Mouse (Mus musculus) heart, adult 11 months (tissue): ENCODE measurements around the gene Fam168a.
"Not testable (repeated sequence)": the region's sequence is repeated elsewhere in the genome, so short reads cannot be mapped to it uniquely, and the experiment has no call there.

Experiments
- DNase-seq: peaks from one replicate; pipeline ENCODE4 v3.0.0; 2022

The Fam168a gene

DNA sequence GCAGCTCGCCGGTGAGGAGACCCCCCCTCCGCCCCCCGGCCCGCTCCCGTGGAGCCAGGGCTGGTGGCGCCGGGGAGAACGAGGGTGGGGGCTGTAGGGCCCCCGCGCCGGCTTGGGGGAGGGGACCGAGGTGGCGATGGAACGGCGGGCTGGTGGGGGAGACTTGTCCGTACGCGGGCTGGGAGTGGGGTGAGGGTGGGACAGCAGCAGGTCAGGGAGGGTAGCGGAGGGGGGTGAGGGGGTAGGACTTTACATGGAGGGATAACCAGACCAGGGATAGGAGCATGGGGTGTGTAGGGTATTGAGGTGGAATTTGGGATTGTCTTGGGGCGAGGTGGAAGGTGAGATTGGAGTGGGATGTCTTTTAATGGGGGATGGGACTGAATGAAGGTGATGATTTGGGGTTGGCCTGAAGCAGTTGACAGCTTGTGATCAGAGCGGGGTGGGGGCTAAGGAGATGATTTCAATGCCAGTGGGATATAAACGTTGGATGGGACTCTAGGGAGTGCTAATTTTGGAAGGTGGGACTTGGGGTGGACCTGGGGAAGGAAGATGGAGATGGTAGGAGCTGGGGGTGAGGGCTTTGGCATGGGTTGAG, 547 bp downstream of the Fam168a start:
- DNase-seq, result no peak

DNA sequence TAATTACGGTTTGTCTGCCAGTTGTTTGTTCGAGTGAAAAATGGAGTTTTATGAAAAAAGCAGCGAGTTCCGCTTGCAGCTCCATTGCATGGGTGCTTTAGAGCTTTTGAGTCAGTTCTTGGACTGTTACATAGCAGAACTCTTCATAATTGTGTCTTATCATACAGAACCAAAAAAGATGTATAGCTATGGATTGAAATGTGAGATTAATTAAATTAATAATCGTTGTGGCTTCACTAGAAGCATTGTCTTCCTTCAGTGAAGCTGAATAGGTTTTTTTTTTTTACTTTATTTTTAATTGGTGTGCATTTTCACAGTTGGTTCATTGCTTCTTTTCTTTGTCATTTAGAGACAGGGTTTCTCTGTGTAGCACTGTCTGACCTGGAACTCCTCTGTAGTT, 12.3 kb downstream of the Fam168a start:
- no peak for DNase-seq

DNA sequence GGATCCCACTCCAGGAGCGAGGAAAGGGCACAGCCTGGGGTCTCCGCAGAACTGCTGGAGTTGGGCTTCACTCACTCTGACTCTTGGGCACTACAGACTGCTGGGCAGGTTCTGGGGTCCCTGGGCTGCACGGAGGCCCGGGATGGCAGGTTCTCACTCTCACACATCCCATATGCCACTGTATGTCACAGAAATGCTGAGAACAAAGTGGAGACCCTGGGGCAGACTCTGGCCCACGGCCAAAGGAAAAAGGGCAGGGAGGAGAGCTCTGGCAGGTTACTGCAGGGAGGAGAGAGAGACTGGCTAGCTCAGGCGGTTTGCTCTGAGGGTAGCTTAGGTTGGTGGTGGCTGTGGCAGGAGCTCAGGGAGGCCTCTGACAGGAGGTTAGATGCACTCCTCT, 15.8 kb downstream of the Fam168a start:
- no peak for DNase-seq

DNA sequence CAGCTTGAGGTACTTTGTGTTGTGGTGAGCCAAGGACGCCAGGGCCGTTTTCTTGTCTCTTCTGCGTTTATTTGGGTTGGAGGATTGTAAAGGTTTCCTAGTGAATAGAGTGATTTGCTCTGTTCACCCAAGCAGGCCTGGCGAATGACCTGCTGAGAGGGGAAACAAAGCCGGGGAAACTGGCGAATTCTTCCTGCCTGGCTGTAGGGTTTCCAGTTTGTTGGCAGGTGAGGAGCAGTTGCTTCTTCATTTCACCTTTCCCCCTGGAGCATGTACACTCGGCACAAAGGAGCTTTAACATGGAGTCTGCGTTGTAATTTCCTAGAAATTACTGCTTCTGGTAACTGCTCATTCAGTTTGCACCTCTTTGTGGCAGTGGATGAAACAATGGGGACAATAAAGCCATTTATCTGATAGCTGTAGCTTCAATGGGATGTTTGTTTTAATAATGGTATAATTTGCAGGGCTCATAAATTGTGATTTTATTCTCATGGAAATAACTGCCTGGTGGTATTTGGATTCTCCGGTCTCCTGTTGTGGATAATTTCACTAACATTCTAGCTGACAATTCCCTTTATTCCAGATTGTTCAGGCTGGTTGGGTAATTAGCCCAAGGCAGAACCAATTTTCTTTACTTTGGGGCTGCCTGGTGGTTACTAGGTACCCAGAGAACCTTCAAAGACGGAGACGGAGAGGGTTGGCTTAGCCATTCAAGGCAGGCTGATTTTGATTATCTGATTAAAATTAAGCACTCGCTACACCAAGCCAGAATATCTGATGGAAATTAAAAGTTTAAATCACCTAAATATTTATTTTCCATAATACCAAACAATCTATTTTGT, 17.2 kb downstream of the Fam168a start:
- DNase-seq, result no peak

DNA sequence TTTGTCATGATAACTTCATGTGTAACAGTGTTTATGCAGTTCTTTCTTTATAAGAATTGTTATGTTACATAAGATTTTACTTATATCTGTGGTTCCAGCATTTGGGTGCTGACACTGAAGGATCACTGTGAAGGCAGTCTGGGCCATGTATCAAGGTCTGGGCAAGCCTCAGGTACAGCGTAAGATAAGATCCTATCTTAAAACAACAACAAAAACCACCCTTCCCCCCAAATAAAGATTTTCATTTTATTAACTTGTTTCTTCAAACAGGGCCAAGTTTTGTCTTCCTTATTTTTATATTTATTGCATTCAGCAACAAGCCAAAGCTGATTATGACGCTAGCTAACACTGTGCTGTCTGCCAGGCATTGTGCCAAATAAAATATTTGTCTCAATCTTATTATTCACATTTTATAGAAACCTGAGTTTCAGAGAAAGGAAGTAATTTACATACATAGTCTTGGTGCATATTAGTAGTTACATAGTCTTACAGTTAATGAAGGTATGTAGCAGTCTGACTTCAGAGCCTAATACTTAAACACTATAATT, 21.2 kb downstream of the Fam168a start:
- DNase-seq, result no peak

DNA sequence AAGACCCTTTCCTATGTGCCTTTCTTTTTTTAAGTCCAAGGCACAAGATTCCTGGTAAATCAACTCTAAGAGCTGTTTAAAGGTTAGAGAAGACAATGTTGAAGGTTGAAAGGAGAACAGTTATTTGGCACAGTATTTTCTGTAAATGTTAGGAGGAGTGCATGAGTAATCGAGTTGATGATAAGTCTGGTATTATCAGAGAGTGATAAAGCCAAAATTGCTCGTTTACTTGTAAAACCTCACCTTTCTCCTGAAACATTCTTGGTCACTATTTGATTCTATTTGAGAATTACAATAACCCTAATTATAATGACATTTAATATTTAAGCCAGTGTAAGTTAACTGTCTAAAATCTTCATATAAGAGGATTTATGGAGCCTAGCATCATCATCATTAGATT, 23.3 kb downstream of the Fam168a start:
- DNase-seq, result no peak

DNA sequence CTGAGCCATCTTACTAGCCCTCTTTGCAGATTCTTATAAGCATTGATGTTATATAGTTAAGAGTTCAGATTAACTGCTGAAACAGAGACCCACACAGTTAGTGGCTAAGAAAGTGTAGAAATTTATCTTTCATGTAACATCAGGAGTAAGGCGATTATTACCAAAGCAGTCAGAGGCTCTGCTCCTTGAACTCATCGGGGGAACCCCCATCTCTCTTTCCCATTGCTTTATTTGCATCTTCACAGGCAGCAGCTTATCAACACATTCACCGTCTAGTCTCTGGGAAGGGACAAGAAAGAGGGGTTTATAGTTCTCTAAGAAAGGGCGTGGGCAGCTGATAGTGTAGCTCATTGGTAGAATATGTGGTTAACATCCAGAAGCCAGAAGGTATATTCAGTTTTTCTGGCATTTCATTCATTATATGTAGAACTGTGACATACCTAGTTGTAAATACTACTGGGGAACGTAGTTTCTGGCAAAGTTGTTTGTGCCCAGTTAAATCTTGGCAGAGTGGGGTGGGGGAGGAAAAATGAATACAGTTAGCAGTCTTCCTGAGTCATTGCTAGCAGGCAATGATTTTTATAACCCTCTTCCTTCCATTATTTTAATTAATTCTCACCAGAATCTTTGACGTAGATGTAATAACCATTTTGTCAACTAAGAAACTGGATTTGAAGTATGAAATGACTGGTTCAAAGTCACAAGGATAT, 26.1 kb downstream of the Fam168a start:
- no peak for DNase-seq

DNA sequence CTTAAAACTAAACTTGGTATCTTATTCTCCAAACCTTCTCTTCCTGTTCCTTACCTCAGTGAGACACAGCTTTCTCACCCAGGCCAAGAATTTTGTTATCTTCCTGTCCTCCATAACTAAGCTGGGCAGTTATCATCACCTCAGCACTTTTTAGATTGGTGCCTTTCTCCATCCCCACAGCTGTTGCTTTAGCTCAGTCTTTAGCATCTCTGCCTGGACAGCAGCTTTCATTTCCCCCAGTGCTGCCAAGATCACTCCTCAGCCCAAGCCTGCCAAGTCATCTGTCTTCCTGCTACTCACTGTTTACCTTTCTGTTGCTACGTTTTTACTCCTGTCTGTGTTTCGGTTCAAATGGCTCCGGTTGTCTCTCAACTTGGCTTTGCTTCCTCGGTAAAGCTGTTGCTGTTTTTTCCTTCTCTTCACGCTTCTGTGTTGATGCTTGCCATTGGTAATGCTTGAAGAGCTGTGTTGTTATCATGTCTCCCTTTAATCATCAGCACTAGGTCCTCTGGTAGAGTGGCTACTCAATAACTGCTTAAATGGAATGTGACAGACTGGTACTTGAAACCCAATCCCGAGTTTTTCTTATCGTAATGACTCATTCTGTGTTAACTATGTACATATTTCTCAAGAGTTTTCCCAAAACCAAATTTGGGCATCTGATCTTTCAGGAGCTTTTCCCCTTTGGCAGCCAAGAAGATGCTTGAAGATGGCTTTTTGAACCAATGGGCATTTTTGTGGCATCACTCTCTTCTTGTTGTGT, 26.8 kb downstream of the Fam168a start:
- DNase-seq, result peak; percentile 95

DNA sequence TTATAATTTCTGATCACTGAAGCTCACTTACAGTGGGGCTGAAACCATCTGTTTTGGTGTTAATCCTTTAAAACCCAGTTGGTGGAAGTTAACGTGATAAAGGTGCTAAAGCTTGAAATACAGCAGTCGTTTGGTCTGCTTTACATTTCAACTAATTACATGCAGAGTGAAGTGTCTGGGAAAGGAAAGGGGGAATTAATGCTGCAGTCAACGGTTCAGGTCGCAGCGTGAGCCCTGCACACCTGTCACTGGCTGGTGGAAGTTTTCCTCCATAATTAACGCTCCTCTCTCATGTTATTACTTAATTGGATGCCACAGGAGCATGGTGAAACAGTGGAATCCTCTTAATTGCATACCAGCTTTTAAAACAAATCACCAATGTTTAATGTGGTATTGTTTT, 27.8 kb downstream of the Fam168a start:
- no peak for DNase-seq

DNA sequence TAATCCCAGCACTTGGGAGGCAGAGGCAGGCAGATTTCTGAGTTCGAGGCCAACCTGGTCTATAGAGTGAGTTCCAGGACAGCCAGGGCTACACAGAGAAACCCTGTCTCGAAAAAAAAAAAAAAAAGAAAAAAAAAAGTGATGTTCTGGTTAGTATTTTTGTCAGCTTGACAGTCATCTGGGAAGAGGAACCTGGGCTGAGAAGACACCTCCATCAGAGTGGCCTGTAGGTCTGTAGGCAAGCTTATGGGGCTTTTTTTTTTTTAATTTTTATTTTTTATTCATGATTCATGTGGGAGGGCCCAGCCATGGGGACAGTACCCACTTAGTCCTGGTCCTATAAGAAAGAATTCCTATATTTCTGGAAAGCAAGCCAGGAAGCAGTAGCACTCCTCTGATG, 28.5 kb downstream of the Fam168a start:
- DNase-seq, result not testable (repeated sequence)

DNA sequence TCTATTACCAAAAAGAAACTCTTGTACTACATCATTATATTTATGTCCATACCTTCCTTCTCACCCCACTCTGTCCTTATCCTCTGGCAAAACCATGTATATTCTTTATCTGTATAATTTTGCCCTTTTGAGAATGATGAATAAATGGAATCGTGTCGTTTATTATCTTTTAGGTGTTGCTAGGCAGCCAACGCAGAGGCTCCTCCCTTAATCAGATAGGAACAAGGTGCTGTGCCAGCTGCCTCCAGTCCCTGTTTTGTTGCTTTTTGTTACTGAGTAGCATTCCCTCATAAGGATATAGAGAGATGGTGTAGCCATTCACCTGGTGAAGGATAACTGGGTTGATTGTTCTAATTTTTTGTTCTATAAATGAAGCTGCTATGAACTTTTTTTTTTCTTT, 29.7 kb downstream of the Fam168a start:
- no peak for DNase-seq

DNA sequence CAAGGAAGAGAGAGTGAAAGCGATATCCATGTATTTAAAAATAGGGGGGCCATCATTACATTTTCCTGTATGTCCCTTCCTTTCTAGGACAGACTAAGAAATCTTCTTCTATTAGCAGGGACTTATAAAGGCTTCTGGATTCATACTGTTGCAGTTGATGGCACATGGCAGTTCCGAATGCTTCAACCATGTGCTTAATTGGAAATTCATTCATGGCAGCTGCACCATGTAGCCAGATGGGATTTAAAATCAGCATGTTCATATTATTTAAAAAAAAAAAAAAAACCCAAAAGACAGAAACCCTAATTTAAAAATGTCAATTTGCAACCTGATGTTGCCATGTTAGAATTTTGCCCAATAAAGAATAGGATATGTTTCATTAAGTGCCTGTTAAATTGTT, 37.9 kb downstream of the Fam168a start:
- no peak for DNase-seq

DNA sequence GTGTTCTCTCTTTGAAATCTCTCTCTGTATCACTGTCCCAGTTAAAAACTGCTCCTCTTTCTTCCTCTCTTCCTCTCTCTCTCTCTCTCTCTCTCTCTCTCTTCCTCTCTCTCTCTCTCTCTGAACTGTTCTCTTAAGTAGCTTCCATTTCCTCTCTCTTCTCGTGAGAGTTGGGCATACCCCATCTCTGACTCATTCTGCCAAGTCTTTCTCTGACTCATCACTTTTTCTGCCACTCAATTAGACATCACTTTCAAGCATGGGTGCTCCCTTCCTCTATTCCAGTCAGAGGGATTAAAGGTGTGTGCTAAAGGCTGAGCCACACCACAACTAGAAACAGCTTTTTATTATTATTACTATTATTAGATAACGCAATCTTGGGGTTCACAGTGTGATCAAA, 43.7 kb downstream of the Fam168a start:
- DNase-seq, result no peak

DNA sequence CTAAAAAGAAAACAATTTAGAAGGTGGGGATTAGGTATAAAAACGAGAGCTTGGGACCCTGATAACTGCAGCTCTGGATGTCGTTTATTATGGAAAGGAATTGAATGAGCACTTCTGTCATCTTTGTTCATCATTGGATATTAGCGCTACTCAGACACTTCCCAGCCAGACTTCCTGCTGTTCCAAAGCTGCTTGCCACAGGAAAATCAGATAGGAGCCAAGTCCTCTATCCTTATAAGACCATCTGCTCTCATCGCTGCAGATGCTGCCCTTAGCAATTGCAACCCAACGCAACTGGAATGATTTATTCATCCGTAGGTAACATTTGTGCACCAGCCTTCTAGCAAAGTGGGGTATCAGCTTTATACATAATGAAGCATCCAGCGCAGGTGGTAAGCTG, 52.3 kb downstream of the Fam168a start:
- no peak for DNase-seq

DNA sequence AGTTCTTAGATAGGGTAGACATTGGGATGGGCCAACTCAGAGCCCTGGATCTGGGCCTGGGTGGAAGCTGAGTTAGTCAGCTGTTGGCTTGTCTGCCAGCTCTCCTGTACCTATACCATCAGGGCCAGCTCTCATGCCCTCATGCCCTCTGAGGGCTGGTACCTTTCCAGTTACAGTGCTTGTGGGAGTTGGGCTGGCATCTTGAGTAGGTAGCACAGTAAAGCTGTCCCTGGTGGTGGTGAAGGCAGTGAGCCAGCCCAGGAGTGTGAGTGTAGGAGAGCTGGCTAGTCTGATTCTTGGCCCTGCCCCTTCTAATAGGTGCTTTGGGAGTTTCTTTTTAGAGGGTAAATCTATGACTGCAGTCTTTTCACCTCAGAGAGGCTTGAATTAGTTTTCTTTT, 56.3 kb downstream of the Fam168a start:
- peak; percentile 88 for DNase-seq

DNA sequence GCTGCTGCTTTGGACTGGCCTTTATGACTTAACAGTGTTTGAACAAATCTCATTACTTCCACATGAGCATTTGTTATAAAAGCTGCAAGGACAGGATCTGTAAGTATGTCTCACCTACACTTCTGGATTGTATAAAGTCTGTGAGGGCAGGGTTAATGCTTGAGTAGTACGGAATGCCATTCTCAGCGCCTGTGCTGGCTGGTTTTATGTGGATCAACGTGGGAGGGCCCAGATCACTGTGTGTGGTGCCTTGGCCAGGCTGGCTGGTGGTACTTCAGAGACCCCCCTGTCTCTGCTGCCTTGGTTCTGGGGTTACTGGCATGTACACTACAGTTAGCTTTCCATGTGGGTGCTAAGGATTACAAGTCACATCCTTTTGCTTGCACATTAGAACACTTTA, 61.1 kb downstream of the Fam168a start:
- no peak for DNase-seq

DNA sequence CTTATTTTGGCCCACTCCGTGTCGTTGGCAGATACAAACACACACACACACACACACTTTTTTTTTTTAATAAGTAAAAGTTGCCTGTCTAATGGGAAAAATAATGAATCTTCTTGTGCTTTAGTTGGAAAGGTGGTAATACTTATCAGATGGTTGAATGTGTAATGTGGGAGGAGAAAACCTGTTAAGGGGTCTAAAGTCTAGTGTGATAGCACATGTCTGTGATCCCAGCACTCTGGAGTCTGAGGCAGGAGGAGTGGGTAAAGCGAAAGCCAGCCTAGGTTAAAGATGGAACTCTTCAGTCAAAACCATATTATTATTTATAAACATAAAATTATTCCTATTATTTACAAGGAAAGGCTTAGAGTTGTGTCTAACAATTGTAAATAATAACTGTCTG, 61.6 kb downstream of the Fam168a start:
- DNase-seq, result no peak

DNA sequence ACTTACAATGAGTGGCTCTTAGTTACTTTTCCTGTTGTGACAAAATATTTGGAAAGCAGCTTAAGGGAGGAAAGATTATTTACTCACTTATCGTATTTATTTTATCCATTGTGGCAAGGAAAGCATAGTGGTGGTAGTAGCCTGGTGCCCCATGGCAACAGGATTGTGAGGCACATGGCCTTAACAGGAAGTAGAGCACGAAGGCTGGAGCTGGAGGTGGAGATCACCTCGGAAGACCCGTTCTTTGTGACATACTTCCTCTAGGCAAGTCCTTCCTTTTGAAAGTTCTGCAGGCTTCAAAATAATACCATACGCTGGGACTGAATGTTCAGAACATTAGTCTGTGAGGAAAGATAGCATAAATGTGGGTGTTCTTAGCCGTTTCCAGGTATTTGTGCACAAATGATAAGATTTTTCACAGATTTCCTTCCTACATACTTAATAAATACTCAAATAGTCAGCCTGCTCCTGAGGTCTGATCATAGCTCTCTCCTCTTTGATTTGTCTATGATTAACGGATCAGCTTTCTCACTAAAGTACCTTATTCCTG, 63.2 kb downstream of the Fam168a start:
- DNase-seq, result peak; percentile 94

DNA sequence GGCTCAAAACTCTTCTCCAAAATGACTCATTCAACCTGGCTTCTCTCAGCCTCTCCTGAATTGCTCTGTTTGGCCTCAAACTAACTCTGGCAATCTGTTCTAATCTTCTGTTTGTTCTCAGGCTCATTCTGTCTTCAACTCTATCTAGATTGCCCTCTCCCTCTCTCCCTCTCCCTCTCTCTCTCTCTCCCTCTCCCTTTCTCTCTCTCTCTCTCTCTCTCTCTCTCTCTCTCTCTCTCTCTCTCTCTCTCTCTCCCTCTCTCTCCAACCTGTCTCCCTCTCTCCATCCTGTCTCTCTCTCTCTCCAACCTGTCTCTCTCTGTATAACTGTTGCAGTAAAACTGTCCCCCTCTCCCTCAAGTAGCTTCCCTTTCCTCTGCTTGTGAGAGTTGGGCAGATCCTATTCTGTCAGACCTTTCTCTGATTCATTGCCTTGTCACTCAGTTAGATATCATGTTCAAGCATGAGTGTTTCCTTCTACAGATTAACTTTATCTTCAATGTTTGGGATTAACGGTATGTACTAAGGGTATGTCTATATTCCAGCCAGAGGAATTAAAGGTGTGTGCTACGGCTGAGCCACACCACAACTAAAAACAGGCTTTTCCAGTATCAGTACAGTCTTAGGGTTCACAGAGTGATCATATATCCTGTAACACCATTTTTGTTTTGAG, 64.4 kb downstream of the Fam168a start:
- no peak for DNase-seq

DNA sequence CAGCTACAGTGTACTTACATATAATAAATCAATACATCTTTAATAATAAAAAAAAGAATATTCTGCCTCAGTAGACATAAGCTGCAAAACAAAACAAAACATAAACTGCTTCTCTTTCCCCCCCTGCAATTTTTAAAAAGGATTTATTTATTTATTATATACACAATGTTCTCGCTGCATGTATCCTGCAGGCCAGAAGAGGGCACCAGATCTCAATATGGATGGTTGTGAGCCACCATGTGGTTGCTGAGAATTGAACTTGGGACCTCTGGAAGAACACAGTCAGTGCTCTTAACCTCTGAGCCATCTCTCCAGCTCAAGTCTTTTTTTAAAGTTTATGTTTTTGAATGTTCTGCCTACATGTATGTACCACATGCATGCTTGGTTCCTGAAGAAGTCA, 67.8 kb downstream of the Fam168a start:
- DNase-seq, result no peak

DNA sequence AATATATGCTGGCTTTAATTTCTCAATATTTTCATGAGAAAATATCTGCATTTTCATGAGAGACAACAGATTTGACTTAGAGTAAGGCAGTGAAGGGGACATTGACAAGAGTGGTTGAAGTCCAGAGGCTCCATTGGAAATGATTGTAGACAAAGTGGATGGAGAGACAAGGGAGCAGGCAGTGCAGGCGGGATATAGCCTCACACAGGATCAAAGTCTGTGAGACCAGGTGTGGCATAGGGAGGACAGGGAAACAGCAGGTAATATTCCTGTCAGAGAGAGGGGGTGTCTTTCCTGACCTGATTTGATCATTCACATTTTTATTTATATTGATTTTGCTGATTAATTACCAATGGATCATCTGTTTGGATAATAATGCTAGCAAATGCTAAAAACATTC, 69.4 kb downstream of the Fam168a start:
- DNase-seq, result no peak

DNA sequence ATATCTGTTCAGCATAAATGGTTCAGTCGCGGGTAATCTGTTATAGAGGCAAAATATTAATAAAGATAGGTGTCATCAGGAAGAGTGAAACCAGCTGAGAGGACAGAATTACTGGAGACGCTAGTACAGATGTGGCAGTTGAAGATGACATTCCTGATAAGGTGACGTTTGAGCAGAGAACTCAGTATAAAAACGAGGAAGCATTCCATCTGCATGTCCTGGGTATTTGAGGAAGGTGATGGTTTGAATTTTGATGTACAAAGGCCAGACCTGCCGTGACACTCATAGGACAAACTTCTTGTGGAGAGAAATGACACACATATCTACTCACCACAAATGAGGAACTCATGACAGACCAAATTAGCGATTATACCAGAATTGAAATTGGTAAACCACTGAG, 73.8 kb downstream of the Fam168a start:
- DNase-seq, result no peak
